8 mouse cellular contexts compared by ENCODE assay signal in the genomic region with DNA sequence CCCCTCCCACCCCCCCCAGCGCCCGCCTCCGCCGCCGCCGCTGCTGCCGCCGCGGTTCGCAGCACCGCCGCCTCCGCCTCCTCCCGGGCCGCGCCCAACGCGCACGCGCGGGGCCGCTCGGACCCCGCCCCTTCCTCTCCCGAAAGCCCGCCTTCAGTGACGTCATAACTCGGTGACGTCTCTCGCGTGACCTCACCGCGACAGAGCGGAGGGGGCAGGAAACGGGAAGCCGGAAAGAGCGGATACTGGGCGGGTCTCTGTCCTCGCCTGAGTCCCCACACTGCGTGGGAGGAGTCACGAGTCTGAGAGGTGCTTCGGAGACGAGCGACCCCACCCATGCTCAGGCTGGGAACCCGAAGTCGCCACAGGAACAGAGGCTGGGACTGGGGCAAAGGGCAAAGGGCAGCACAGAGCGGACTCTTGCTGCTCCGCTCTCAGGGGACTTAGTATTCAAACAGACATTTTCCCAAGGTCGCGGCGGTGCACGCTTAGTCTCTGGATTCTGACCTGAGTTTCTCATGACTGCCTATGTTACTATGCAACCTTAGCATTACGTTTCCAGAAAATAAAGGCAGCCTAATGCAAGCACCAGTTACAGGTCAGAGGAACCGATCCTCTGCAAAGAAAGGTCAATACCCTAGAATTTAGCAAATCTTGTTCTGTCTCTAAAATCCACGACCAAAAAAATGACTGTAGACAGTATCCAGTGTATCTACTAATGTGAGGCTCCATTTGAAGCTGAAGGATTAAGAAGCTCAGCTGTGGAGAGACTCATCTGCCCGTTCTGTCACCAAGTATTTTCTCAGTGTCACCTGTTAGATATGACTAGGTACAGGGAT. TPM values are rescaled to one million over a fixed set of nuclear protein-coding genes. Genes with fewer than 3 reads are reported as not detected.
A peak's percentile ranks its signal among the peaks of the same experiment; 100 is the strongest.
DNase-seq lines count a peak whose midpoint lies in the region; ATAC-seq lines count a peak whose summit lies in the region.

TSS of gene D17Wsu92e (minus strand) at position 81 of the 839 bp plus-strand sequence.

- H3K9ac ChIP-seq in heart, embryonic 13.5 days: peak within 1 kb of the TSS; percentile 98
- H3K9ac ChIP-seq in liver, embryonic 12.5 days: peak within 1 kb of the TSS; percentile 97
- peak within 1 kb of the TSS; percentile 96 for H3K9ac ChIP-seq in stomach, embryonic 15.5 days

- H3K4me1 ChIP-seq in brown adipose tissue, adult 24 weeks (ENCODE audit: control insufficient read depth, insufficient read depth, insufficient read length, low read length): peaks cover 17% of the 10 kb centered on the region
- peaks cover 30% of the 10 kb centered on the region for H3K4me1 ChIP-seq in heart, embryonic 13.5 days
- H3K4me1 ChIP-seq in liver, embryonic 12.5 days: peaks cover 67% of the 10 kb centered on the region
- H3K4me1 ChIP-seq in stomach, embryonic 15.5 days: peaks cover 28% of the 10 kb centered on the region

- peak within 1 kb of the TSS; percentile 92 for H3K27ac ChIP-seq in brown adipose tissue, adult 24 weeks (replicated peaks; ENCODE audit: low read depth, low read length)
- H3K27ac ChIP-seq in heart, embryonic 13.5 days (replicated peaks): peak within 1 kb of the TSS; percentile 92
- H3K27ac ChIP-seq in liver, embryonic 12.5 days: peak within 1 kb of the TSS; percentile 94
- peak within 1 kb of the TSS; percentile 91 for H3K27ac ChIP-seq in stomach, embryonic 15.5 days

- no peaks in the 10 kb centered on the region for H3K27me3 ChIP-seq in heart, embryonic 13.5 days (replicated peaks)
- no peaks in the 10 kb centered on the region for H3K27me3 ChIP-seq in liver, embryonic 12.5 days (replicated peaks)
- H3K27me3 ChIP-seq in stomach, embryonic 15.5 days (replicated peaks): no peaks in the 10 kb centered on the region

- 3% methylated on average over 37 of the region's 56 CpGs for WGBS in heart, embryonic 13.5 days
- 2% methylated on average over 42 of the region's 56 CpGs for WGBS in liver, embryonic 12.5 days (ENCODE audit: insufficient replicate concordance)
- WGBS in stomach, embryonic 15.5 days: 3% methylated on average over 43 of the region's 56 CpGs

- H3K36me3 ChIP-seq in heart, embryonic 13.5 days: no peaks in the 10 kb centered on the region
- H3K36me3 ChIP-seq in liver, embryonic 12.5 days: no peaks in the 10 kb centered on the region
- H3K36me3 ChIP-seq in stomach, embryonic 15.5 days: no peaks in the 10 kb centered on the region

- H3K4me2 ChIP-seq in heart, embryonic 13.5 days: peak within 1 kb of the TSS; percentile 89
- H3K4me2 ChIP-seq in liver, embryonic 12.5 days: peak within 1 kb of the TSS; percentile 86
- peak within 1 kb of the TSS; percentile 69 for H3K4me2 ChIP-seq in stomach, embryonic 15.5 days

- H3K4me3 ChIP-seq in brown adipose tissue, adult 24 weeks (ENCODE audit: insufficient read depth, low read depth, low read length): peak within 1 kb of the TSS; percentile 92
- peak within 1 kb of the TSS; percentile 99 for H3K4me3 ChIP-seq in heart, embryonic 13.5 days
- H3K4me3 ChIP-seq in liver, embryonic 12.5 days: peak within 1 kb of the TSS; percentile 97
- H3K4me3 ChIP-seq in stomach, embryonic 15.5 days (replicated peaks): peak within 1 kb of the TSS; percentile 81

- ATAC-seq in heart, embryonic 13.5 days (ENCODE audit: extremely low read depth, insufficient number of reproducible peaks, low FRiP score, low TSS enrichment): peak; percentile 96
- peak; percentile 93 for ATAC-seq in liver, embryonic 12.5 days
- ATAC-seq in stomach, embryonic 15.5 days (ENCODE audit: insufficient read depth, low FRiP score, low read depth): peak; percentile 96

- no peaks in the 10 kb centered on the region for H3K9me3 ChIP-seq in heart, embryonic 13.5 days
- H3K9me3 ChIP-seq in liver, embryonic 12.5 days (replicated peaks): no peaks in the 10 kb centered on the region
- no peaks in the 10 kb centered on the region for H3K9me3 ChIP-seq in stomach, embryonic 15.5 days

- peak; percentile 100 for DNase-seq in CD4-positive, CD25-positive, alpha-beta regulatory T cell, adult 2 months (ENCODE audit: low read depth, low spot score)
- peak; percentile 78 for DNase-seq in fat pad, adult 2 months (ENCODE audit: extremely low read depth, low read depth, low spot score)
- DNase-seq in kidney, postnatal 10 days: peak; percentile 99
- peak; percentile 98 to 99 for DNase-seq in natural killer cell, adult 2 months (ENCODE audit: low spot score in 2 of 2)

RNA-seq across cellular contexts. Expression of gene D17Wsu92e, which starts in this region (rescaled TPM):
- polyA plus RNA-seq in brown adipose tissue, adult 24 weeks (2012; ENCODE audit: insufficient read depth, insufficient read length, missing spikeins): 62.2 and 89.1 TPM in 2 replicates
- polyA plus RNA-seq in heart, embryonic 13.5 days (2015; fragmentation: Nextera tagmentation; extraction: Ambion mirVana): 13.1 and 13.4 TPM in 2 replicates
- 17.1 and 19.5 TPM in 2 replicates for polyA plus RNA-seq in liver, embryonic 12.5 days (2016; fragmentation: Nextera tagmentation; extraction: Ambion mirVana)
- 20.0 and 23.1 TPM in 2 replicates for polyA plus RNA-seq in stomach, embryonic 15.5 days (2015; fragmentation: Nextera tagmentation; extraction: Ambion mirVana)

Comparison
In these comparisons a context has a peak if more than half of its experiments do, and no peak if none do; other contexts are left out.
1. Peak in every context shown above with its lines: DNase-seq, ATAC-seq, H3K4me3 ChIP-seq and H3K27ac ChIP-seq.